27 mouse cellular contexts compared by ENCODE assay signal in genomic region chr11:85219014-85219413, GRCm38 (mm10). TPM values are rescaled to one million over a fixed set of nuclear protein-coding genes. Genes with fewer than 3 reads are reported as not detected.
A peak's percentile ranks its signal among the peaks of the same experiment; 100 is the strongest.
DNase-seq lines count a peak whose midpoint lies in the region; ATAC-seq and TF ChIP-seq lines count a peak whose summit lies in the region.
"Had no signal": no experiment of that assay in that cellular context is flagged by ENCODE, and none has a peak within 500 bp of the region (broad histone marks: within the 10 kb centered on the region; RNA-seq: fewer than 3 reads in every experiment).

No protein-coding gene starts in this region.

- no peak for TF ChIP-seq RAD21 in MEL (IDR thresholded peaks at IDR 0.05; ENCODE audit: low read depth, low read length)

- TF ChIP-seq POLR2A in MEL (IDR thresholded peaks at IDR 0.05; ENCODE audit: control insufficient read depth in 1 of 2, insufficient read depth in 1 of 2, low read depth in 1 of 2, low read length in 2 of 2, poor library complexity in 1 of 2): no peak

- no peak for ATAC-seq in heart, embryonic 11.5 days (replicated peaks; ENCODE audit: insufficient number of reproducible peaks, low FRiP score, low TSS enrichment)
- ATAC-seq: activated CD4-positive, CD25-positive, alpha-beta regulatory T cell, adult 4 months; forebrain, embryonic 14.5 days; forebrain, embryonic 16.5 days; Patski had no signal

- H3K9ac ChIP-seq in heart, embryonic 11.5 days (ENCODE audit: low read depth, low read length): no peak overlapping the region
- no peak overlapping the region for H3K9ac ChIP-seq in MEL (ENCODE audit: control insufficient read depth, low read depth, low read length, poor library complexity, severe bottlenecking)
- H3K9ac ChIP-seq: embryonic facial prominence, embryonic 13.5 days; embryonic facial prominence, embryonic 15.5 days; forebrain, embryonic 12.5 days had no signal

- no peak for TF ChIP-seq CTCF in MEL (IDR thresholded peaks at IDR 0.05 in 2 of 3, conservative IDR thresholded peaks at IDR 0.05 in 1 of 3; ENCODE audit: control insufficient read depth in 1 of 3, insufficient read depth in 1 of 3, low read depth in 2 of 3, low read length in 3 of 3, poor library complexity in 1 of 3, severe bottlenecking in 1 of 3)

- H3K36me3 ChIP-seq in heart, embryonic 11.5 days (ENCODE audit: control insufficient read depth, insufficient read depth, low read length): peaks cover 4% of the 10 kb centered on the region
- H3K36me3 ChIP-seq in MEL (ENCODE audit: control insufficient read depth in 1 of 2, insufficient read depth in 2 of 2, low read length in 2 of 2): peaks cover 22 to 26% of the 10 kb centered on the region in 2 experiments
- H3K36me3 ChIP-seq in limb, embryonic 10.5 days: peaks cover 52% of the 10 kb centered on the region

- H3K4me3 ChIP-seq in heart, embryonic 11.5 days (ENCODE audit: low read depth, low read length): no peak overlapping the region
- no peak overlapping the region for H3K4me3 ChIP-seq in MEL (ENCODE audit: control insufficient read depth in 1 of 2, insufficient read depth in 1 of 2, low read depth in 2 of 2, low read length in 2 of 2)
- H3K4me3 ChIP-seq in limb, embryonic 10.5 days: no peak overlapping the region
- H3K4me3 ChIP-seq: embryonic facial prominence, embryonic 13.5 days; embryonic facial prominence, embryonic 15.5 days; erythroblast, embryonic 14.5 days; forebrain, embryonic 10.5 days; forebrain, embryonic 12.5 days had no signal

- 91% methylated on average over 3 of the region's 3 CpGs for WGBS in heart, embryonic 11.5 days (ENCODE audit: insufficient replicate concordance)
- WGBS in limb, embryonic 10.5 days: 94% methylated on average over 3 of the region's 3 CpGs

- TF ChIP-seq EP300 in MEL (IDR thresholded peaks at IDR 0.05; ENCODE audit: low read depth in 1 of 2, low read length in 2 of 2): peak in 1 of 2 experiments; percentile 34; a peak in 1 of 4 replicates

- H3K79me2 ChIP-seq in MEL (ENCODE audit: control insufficient read depth, insufficient read depth, low read length, poor library complexity): peaks cover 31% of the 10 kb centered on the region

- H3K27ac ChIP-seq in heart, embryonic 11.5 days (ENCODE audit: low read depth, low read length): no peak overlapping the region
- no peak overlapping the region for H3K27ac ChIP-seq in MEL (ENCODE audit: control insufficient read depth, low read depth, low read length)
- no peak overlapping the region for H3K27ac ChIP-seq in limb, embryonic 10.5 days
- H3K27ac ChIP-seq: embryonic facial prominence, embryonic 13.5 days; embryonic facial prominence, embryonic 15.5 days; forebrain, embryonic 10.5 days; forebrain, embryonic 12.5 days had no signal

- H3K27me3 ChIP-seq in heart, embryonic 11.5 days (ENCODE audit: control insufficient read depth, insufficient read depth, low read length): no peaks in the 10 kb centered on the region
- no peaks in the 10 kb centered on the region for H3K27me3 ChIP-seq in MEL (ENCODE audit: control insufficient read depth in 1 of 2, insufficient read depth in 2 of 2, low read length in 2 of 2)
- H3K27me3 ChIP-seq in limb, embryonic 10.5 days (ENCODE audit: low read depth, poor library complexity, severe bottlenecking): no peaks in the 10 kb centered on the region
- H3K27me3 ChIP-seq: embryonic facial prominence, embryonic 13.5 days; embryonic facial prominence, embryonic 15.5 days; forebrain, embryonic 12.5 days; Patski had no signal

- no peaks in the 10 kb centered on the region for H3K4me1 ChIP-seq in heart, embryonic 11.5 days (ENCODE audit: control insufficient read depth, insufficient read depth, low read length)
- H3K4me1 ChIP-seq in MEL (ENCODE audit: control insufficient read depth in 1 of 2, insufficient read depth in 2 of 2, low read length in 2 of 2): peaks cover 13 to 19% of the 10 kb centered on the region in 2 experiments
- no peaks in the 10 kb centered on the region for H3K4me1 ChIP-seq in limb, embryonic 10.5 days
- H3K4me1 ChIP-seq: forebrain, embryonic 10.5 days; forebrain, embryonic 12.5 days had no signal

- no peaks in the 10 kb centered on the region for H3K9me3 ChIP-seq in heart, embryonic 11.5 days (replicated peaks; ENCODE audit: control insufficient read depth, low read length)
- H3K9me3 ChIP-seq in MEL (replicated peaks; ENCODE audit: insufficient read depth, low read length): no peaks in the 10 kb centered on the region
- H3K9me3 ChIP-seq in limb, embryonic 10.5 days (replicated peaks): no peaks in the 10 kb centered on the region
- H3K9me3 ChIP-seq: embryonic facial prominence, embryonic 13.5 days; embryonic facial prominence, embryonic 15.5 days; forebrain, embryonic 10.5 days; forebrain, embryonic 12.5 days had no signal

- DNase-seq in heart, adult 11 months: peak; percentile 1
- DNase-seq in MEL (ENCODE audit: low read depth, low spot score): peak; percentile 64
- DNase-seq in brain, adult 2 months (ENCODE audit: low read depth, low spot score): peak; percentile 16
- DNase-seq in telencephalon, adult 2 months (ENCODE audit: low read depth, low spot score): peak; percentile 27
- no peak for DNase-seq in left cerebral cortex, adult 8-10 months (ENCODE audit: low spot score in 2 of 2)
- DNase-seq in limb, embryonic 10.5 days (ENCODE audit: low spot score): no peak
- DNase-seq: adrenal gland, adult 8-10 months; adrenal gland, postnatal 25 days; cerebellum, adult 11-12 months; cerebellum, adult 2 months; cerebellum, adult 9-10 months; cerebellum, postnatal 10 days; cerebellum, postnatal 25 days; embryo, embryonic 11 days had no signal

- no peak overlapping the region for H3K4me2 ChIP-seq in heart, embryonic 11.5 days
- H3K4me2 ChIP-seq: embryonic facial prominence, embryonic 13.5 days; embryonic facial prominence, embryonic 15.5 days; forebrain, embryonic 12.5 days had no signal

TF ChIP-seq in MEL, 35 proteins besides CTCF, POLR2A, EP300 and RAD21:
- 0 out of 2 replicates have a peak, but pooled peaks have one; percentile 12 for TF ChIP-seq HCFC1 (IDR thresholded peaks at IDR 0.05; ENCODE audit: low read depth, low read length)
- peak; percentile 37; the same call in 1 of the 2 replicates for TF ChIP-seq SIN3A (IDR thresholded peaks at IDR 0.05; ENCODE audit: low read length)
- 0 out of 2 replicates have a peak, but pooled peaks have one; percentile 9 for TF ChIP-seq TCF12 (IDR thresholded peaks at IDR 0.05; ENCODE audit: low read depth, low read length)
- no peak for TF ChIP-seq MAX (IDR thresholded peaks at IDR 0.05; ENCODE audit: low read length)
- TF ChIP-seq GATA1 (IDR thresholded peaks at IDR 0.05; ENCODE audit: low read depth, low read length): peak; percentile 78
- no peak for TF ChIP-seq RCOR1 (IDR thresholded peaks at IDR 0.05; ENCODE audit: low read depth, low read length)
- TF ChIP-seq ELF1 (IDR thresholded peaks at IDR 0.05; ENCODE audit: low read depth, low read length): no peak
- no peak for TF ChIP-seq MXI1 (IDR thresholded peaks at IDR 0.05; ENCODE audit: low read depth, low read length)
- no peak for TF ChIP-seq ETS1 (IDR thresholded peaks at IDR 0.05; ENCODE audit: low read depth, low read length)
- no peak for TF ChIP-seq KAT2A (conservative IDR thresholded peaks at IDR 0.05; ENCODE audit: low read depth, low read length)
- no peak for TF ChIP-seq NRF1 (IDR thresholded peaks at IDR 0.05; ENCODE audit: insufficient read depth, low read depth, low read length, poor library complexity, severe bottlenecking)
- no peak; the same call in 1 of the 2 replicates for TF ChIP-seq ZC3H11A (IDR thresholded peaks at IDR 0.05; ENCODE audit: low read depth, low read length)
- no peak for TF ChIP-seq MAZ (IDR thresholded peaks at IDR 0.05; ENCODE audit: low read depth, low read length)
- TF ChIP-seq SMC3 (IDR thresholded peaks at IDR 0.05; ENCODE audit: low read depth, low read length): no peak

RNA-seq across cellular contexts. Expression of gene Appbp2, which starts 15.9 kb away (rescaled TPM):
- polyA plus RNA-seq in heart, embryonic 11.5 days (2014; fragmentation: Nextera tagmentation; extraction: Ambion mirVana): 50.4 and 52.6 TPM in 2 replicates
- total RNA-seq in MEL (2012; rRNA removed): 34.4 and 38.2 TPM in 2 replicates
- 100 to 1,000 TPM in 1 of 2 experiments, 10 to 100 TPM in 1; 25.5 to 157 TPM for polyA plus RNA-seq in MEL (2012; ENCODE audit: insufficient read depth in 1 of 2, insufficient read length in 2 of 2, low read depth in 1 of 2, low replicate concordance in 2 of 2, missing spikeins in 1 of 2)
- 10 to 100 TPM; 52.0 to 57.5 (median 56.0) TPM for total RNA-seq in left cerebral cortex, adult 8-10 months (2022)
- polyA plus RNA-seq in limb, embryonic 10.5 days (2016; fragmentation: Nextera tagmentation; extraction: Ambion mirVana): 39.3 and 42.8 TPM in 2 replicates

RNA-seq across cellular contexts. Expression of gene 1700125H20Rik, which starts 48.8 kb away (rescaled TPM):
- polyA plus RNA-seq in heart, embryonic 11.5 days (2014; fragmentation: Nextera tagmentation; extraction: Ambion mirVana): 0.34 TPM in 1 of 2 replicates, not detected in the other
- not detected in 2 replicates for total RNA-seq in MEL (2012; rRNA removed)
- polyA plus RNA-seq in MEL (2012; ENCODE audit: insufficient read depth in 1 of 2, insufficient read length in 2 of 2, low read depth in 1 of 2, low replicate concordance in 2 of 2, missing spikeins in 1 of 2): not detected
- total RNA-seq in left cerebral cortex, adult 8-10 months (2022): not detected
- polyA plus RNA-seq in limb, embryonic 10.5 days (2016; fragmentation: Nextera tagmentation; extraction: Ambion mirVana): 0.39 TPM in 1 of 2 replicates, not detected in the other
- total RNA-seq: ES-E14 had no signal
- polyA plus RNA-seq: activated CD4-positive, CD25-positive, alpha-beta regulatory T cell, adult 4 months; C2C12; cerebellum, adult 2 months; embryonic facial prominence, embryonic 11.5 days; erythroblast, embryonic 14.5 days had no signal

Comparison
In these comparisons a context has a peak if more than half of its experiments do, and no peak if none do; other contexts are left out.
1. DNase-seq: peak in heart, adult 11 months (single experiment), MEL (single experiment), brain, adult 2 months (single experiment) and telencephalon, adult 2 months (single experiment); none in left cerebral cortex, adult 8-10 months (0 of 2) and limb, embryonic 10.5 days (single experiment).